Mouse (Mus musculus) liver, adult 2 months (tissue): Measurements from ENCODE around the gene Mutyh. TPM values are rescaled to one million over a fixed set of nuclear protein-coding genes. Genes with fewer than 3 reads are reported as not detected.

ENCODE experiments used
- DNase-seq: peaks from one replicate; pipeline ENCODE4 v3.0.0-alpha.2; 2011; ENCODE audit warnings: low read depth, low spot score; ENCODE audit errors: extremely low read depth
- H3K27ac ChIP-seq: fragments of 200-500 bp; replicated peaks from 2 replicates; pipeline ENCODE4 v1.5.1; 2012; ENCODE audit warnings: low read depth, mild to moderate bottlenecking, control low read depth, inconsistent platforms, low read length; ENCODE audit not compliant: insufficient read depth
- H3K27me3 ChIP-seq: fragments of 200-500 bp; 2 replicates; pipeline ENCODE4 v1.6.1; 2012; ENCODE audit warnings: mild to moderate bottlenecking, moderate library complexity, low read length, inconsistent platforms; ENCODE audit not compliant: control insufficient read depth, insufficient read depth
- H3K36me3 ChIP-seq: fragments of 200-500 bp; 2 replicates; pipeline ENCODE4 v1.6.1; 2012; ENCODE audit warnings: low read length, inconsistent platforms; ENCODE audit not compliant: control insufficient read depth, insufficient read depth
- H3K4me1 ChIP-seq: fragments of 200-500 bp; 2 replicates; pipeline ENCODE4 v1.6.1; 2011; ENCODE audit warnings: low read length; ENCODE audit not compliant: control insufficient read depth, insufficient read depth
- H3K4me3 ChIP-seq: fragments of 200-500 bp; 2 replicates; pipeline ENCODE4 v1.5.1; 2011; ENCODE audit warnings: low read depth, mild to moderate bottlenecking, control low read depth, low read length, moderate library complexity; ENCODE audit not compliant: insufficient read depth
- H3K79me2 ChIP-seq: fragments of 200-500 bp; 2 replicates; pipeline ENCODE4 v1.6.1; 2012; ENCODE audit warnings: inconsistent platforms, mild to moderate bottlenecking, low read length, moderate library complexity; ENCODE audit not compliant: control insufficient read depth, insufficient read depth
- H3K9ac ChIP-seq: fragments of 200-500 bp; 2 replicates; pipeline ENCODE4 v1.6.1; 2012; ENCODE audit warnings: low read depth, mild to moderate bottlenecking, control low read depth, inconsistent platforms, low read length
- CTCF ChIP-seq: fragments of 200-500 bp; IDR thresholded peaks from 2 replicates; pipeline ENCODE4 v1.5.1; 2011; ENCODE audit warnings: low read depth, low read length, control low read depth
- POLR2A ChIP-seq: fragments of 200-500 bp; IDR thresholded peaks from 2 replicates; pipeline ENCODE4 v1.6.1; 2011; ENCODE audit warnings: low read length, control low read depth; ENCODE audit not compliant: insufficient read depth; ENCODE audit errors: extremely low read depth
- WGBS: fragments of 180-500 bp; shearing (Covaris S2); methylation state at CpG from one replicate; pipeline ENCODE4 v1.1.7; 2018; 5-methylcytosine and 5-hydroxymethylcytosine counted together
- polyA plus RNA-seq: library from polyadenylated mRNA; depleted of rRNA; stranded (reverse); fragments of >200 nt; gene quantifications from 2 replicates; pipeline ENCODE4 v1.2.3, GENCODE M21; 2012
- total RNA-seq: library from RNA; depleted of rRNA; stranded (reverse); fragments of >200 nt; gene quantifications from 2 replicates; pipeline ENCODE4 v1.2.3, GENCODE M21; 2014

The Mutyh gene
- total and polyA plus RNA-seq, 2 experiments, result 0.28 to 1.2 TPM

- no peaks in the 10 kb centered on the region for H3K4me1 ChIP-seq
- WGBS, result 98% methylated on average over 5 of the region's 5 CpGs
- H3K4me3 ChIP-seq, result no peak overlapping the region
- TF ChIP-seq POLR2A (no peak), CTCF (0 out of 2 replicates have a peak, but pooled peaks have one; percentile 17)
- DNase-seq, result no peak
- H3K27me3 ChIP-seq, result no peaks in the 10 kb centered on the region
- H3K27ac ChIP-seq, result no peak overlapping the region
- peaks cover 8% of the 10 kb centered on the region; the same call in 1 of the 2 replicates for H3K36me3 ChIP-seq
- 0 out of 2 replicates have a peak, but pooled peaks cover 4% of the 10 kb centered on the region for H3K79me2 ChIP-seq
- H3K9ac ChIP-seq, result no peak overlapping the region
Measured at GRCm38 (mm10) chr4:116776391-116776790, 31.1 kb upstream of the Mutyh start.

- no peak overlapping the region for H3K27ac ChIP-seq
- H3K4me3 ChIP-seq, result no peak overlapping the region
- DNase-seq, result no peak
- H3K4me1 ChIP-seq, result no peaks in the 10 kb centered on the region
- 0 out of 2 replicates have a peak, but pooled peaks cover 4% of the 10 kb centered on the region for H3K79me2 ChIP-seq
- H3K36me3 ChIP-seq, result peaks cover 3% of the 10 kb centered on the region; the same call in 1 of the 2 replicates
- WGBS, result 89% methylated on average over 3 of the region's 3 CpGs
- H3K27me3 ChIP-seq, result no peaks in the 10 kb centered on the region
- no peak for TF ChIP-seq POLR2A
- TF ChIP-seq CTCF, result no peak
- H3K9ac ChIP-seq, result no peak overlapping the region
Measured at GRCm38 (mm10) chr4:116777079-116777478, 30.4 kb upstream of the Mutyh start.

GRCm38 (mm10) chr4:116780541-116780940 is 27.0 kb upstream of the Mutyh start:
- WGBS, result 85% methylated on average over 2 of the region's 2 CpGs
- DNase-seq, result no peak
- H3K4me3 ChIP-seq, result no peak overlapping the region
- no peaks in the 10 kb centered on the region for H3K27me3 ChIP-seq
- TF ChIP-seq CTCF (no peak), POLR2A (no peak)
- H3K27ac ChIP-seq, result no peak overlapping the region
- no peaks in the 10 kb centered on the region; the same call in 1 of the 2 replicates for H3K36me3 ChIP-seq
- H3K9ac ChIP-seq, result no peak overlapping the region
- H3K4me1 ChIP-seq, result no peaks in the 10 kb centered on the region
- peaks cover 4% of the 10 kb centered on the region; the same call in 1 of the 2 replicates for H3K79me2 ChIP-seq

- no peak overlapping the region for H3K27ac ChIP-seq
- WGBS, result 71% methylated on average over 2 of the region's 2 CpGs
- no peak overlapping the region for H3K9ac ChIP-seq
- no peaks in the 10 kb centered on the region for H3K36me3 ChIP-seq
- no peak for DNase-seq
- no peak overlapping the region for H3K4me3 ChIP-seq
- H3K79me2 ChIP-seq, result peaks cover 4% of the 10 kb centered on the region; the same call in 1 of the 2 replicates
- H3K4me1 ChIP-seq, result no peaks in the 10 kb centered on the region
- H3K27me3 ChIP-seq, result no peaks in the 10 kb centered on the region
- TF ChIP-seq CTCF, result no peak
- no peak for TF ChIP-seq POLR2A
Measured at GRCm38 (mm10) chr4:116781366-116781765, 26.2 kb upstream of the Mutyh start.

GRCm38 (mm10) chr4:116782171-116782570 is 25.4 kb upstream of the Mutyh start:
- Histone ChIP-seq H3K27ac (no peak overlapping the region), H3K4me1 (no peaks in the 10 kb centered on the region), H3K9ac (no peak overlapping the region), H3K36me3 (no peaks in the 10 kb centered on the region), H3K4me3 (no peak overlapping the region), H3K27me3 (no peaks in the 10 kb centered on the region), H3K79me2 (peaks cover 4% of the 10 kb centered on the region; the same call in 1 of the 2 replicates)
- DNase-seq, result no peak
- WGBS, result 75% methylated on average over 8 of the region's 8 CpGs
- no peak for TF ChIP-seq CTCF
- no peak for TF ChIP-seq POLR2A

GRCm38 (mm10) chr4:116786587-116786986 is 20.9 kb upstream of the Mutyh start:
- H3K27me3 ChIP-seq, result no peaks in the 10 kb centered on the region
- H3K36me3 ChIP-seq, result no peaks in the 10 kb centered on the region
- no peak overlapping the region for H3K9ac ChIP-seq
- TF ChIP-seq POLR2A, result no peak
- TF ChIP-seq CTCF, result peak; percentile 40
- no peak for DNase-seq
- no peak overlapping the region for H3K27ac ChIP-seq
- no peaks in the 10 kb centered on the region; the same call in 1 of the 2 replicates for H3K4me1 ChIP-seq
- H3K4me3 ChIP-seq, result no peak overlapping the region
- no peaks in the 10 kb centered on the region; the same call in 1 of the 2 replicates for H3K79me2 ChIP-seq
- WGBS, result 97% methylated on average over 1 of the region's 1 CpGs
